Mouse (Mus musculus): ENCODE results near the gene Dusp18. TPM values are rescaled to one million over a fixed set of nuclear protein-coding genes. Genes with fewer than 3 reads are reported as not detected.

Dusp18 gene
- total and polyA plus RNA-seq, 3 experiments: 2.8 to 6.6 (median 4.8) TPM

DNA sequence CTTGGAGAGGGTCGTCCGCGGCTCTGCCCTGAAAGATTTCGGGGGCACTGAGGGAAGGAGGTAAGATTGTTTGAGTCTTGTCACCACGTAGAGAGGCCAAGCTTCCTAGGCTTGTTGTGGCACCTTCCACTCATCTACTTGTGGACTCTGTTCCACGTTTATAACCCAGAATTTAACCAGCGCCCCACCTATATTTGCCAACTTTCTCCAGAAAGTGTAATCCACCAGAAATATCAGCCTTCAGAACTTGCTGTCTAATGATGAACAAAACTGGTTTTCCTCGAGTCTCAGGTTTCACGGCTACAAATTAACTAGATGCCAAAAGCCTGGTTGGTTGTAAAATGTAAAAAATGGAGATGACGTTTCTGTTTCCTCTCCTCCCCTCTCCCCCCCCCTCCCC is 418 bp downstream of the Dusp18 start:
- Histone ChIP-seq H3K27ac (ENCODE audit: insufficient read depth, low read depth) (peak overlapping the region; percentile 78), H3K4me3 (replicated peaks in 1 of 3; ENCODE audit: low read depth in 2 of 3, low read length in 2 of 3, poor library complexity in 1 of 3) (peak overlapping the region; percentile 57 to 87 (median 74)), H3K27me3 (replicated peaks) (peaks cover 3% of the 10 kb centered on the region), H3K9me3 (replicated peaks; ENCODE audit: low read length) (no peaks in the 10 kb centered on the region), H3K4me2 (ENCODE audit: insufficient read depth, low read depth, poor library complexity, severe bottlenecking) (peak overlapping the region; percentile 85), H3K4me1 (ENCODE audit: control insufficient read depth in 1 of 2, insufficient read depth in 2 of 2) (peaks cover 0 to 19% of the 10 kb centered on the region in 2 experiments; a peak in 2 of 4 replicates), H3K36me3 (replicated peaks in 1 of 2; ENCODE audit: control insufficient read depth in 1 of 2, insufficient read depth in 1 of 2, low read length in 1 of 2) (peaks cover 12 to 34% of the 10 kb centered on the region in 2 experiments), H3K79me2 (replicated peaks; ENCODE audit: control insufficient read depth, extremely low read depth, insufficient read depth, poor library complexity, severe bottlenecking) (no peaks in the 10 kb centered on the region), H3K9ac (ENCODE audit: insufficient read depth, low read depth) (peak overlapping the region; percentile 77)
- TF ChIP-seq UBTF (IDR thresholded peaks at IDR 0.05; ENCODE audit: low read depth, low read length) (no peak), USF2 (conservative IDR thresholded peaks at IDR 0.05; ENCODE audit: low read depth, low read length) (no peak), POLR2AphosphoS2 (IDR thresholded peaks at IDR 0.05; ENCODE audit: low read depth, low read length) (no peak), ZKSCAN1 (IDR thresholded peaks at IDR 0.05; ENCODE audit: borderline replicate concordance, low read depth, low read length) (no peak), JUN (IDR thresholded peaks at IDR 0.05; ENCODE audit: insufficient read depth, low read depth, low read length) (no peak), MXI1 (IDR thresholded peaks at IDR 0.05; ENCODE audit: low read depth, low read length) (no peak), IRF4 (IDR thresholded peaks at IDR 0.05; ENCODE audit: low read depth, low read length) (no peak), ZMIZ1 (IDR thresholded peaks at IDR 0.05; ENCODE audit: low read depth, low read length) (no peak), TCF12 (IDR thresholded peaks at IDR 0.05; ENCODE audit: low read depth, low read length) (no peak), ZNF384 (IDR thresholded peaks at IDR 0.05; ENCODE audit: low read depth, low read length) (no peak), MYC (IDR thresholded peaks at IDR 0.05; ENCODE audit: low read depth, low read length) (no peak), ELF1 (IDR thresholded peaks at IDR 0.05; ENCODE audit: low read depth, low read length) (no peak), SIN3A (IDR thresholded peaks at IDR 0.05; ENCODE audit: low read length) (no peak), TBP (conservative IDR thresholded peaks at IDR 0.05; ENCODE audit: low read depth, low read length) (no peak)
- in situ Hi-C loops (cut with MboI; ENCODE audit: low pct_ligation_motif_present, low pct_unique_long_range_greater_than_20kb, low sequenced_read_pairs): no loop called here
- DNase-seq (ENCODE audit: extremely low read depth): no peak
- dilution Hi-C loops (cut with MboI; ENCODE audit: extremely low pct_ligation_motif_present, extremely low pct_unique_long_range_greater_than_20kb, low sequenced_read_pairs): no loop called here

- in situ Hi-C loops (cut with MboI; ENCODE audit: low pct_ligation_motif_present, low pct_unique_long_range_greater_than_20kb, low sequenced_read_pairs) (no loop called here), dilution Hi-C loops (cut with MboI; ENCODE audit: extremely low pct_ligation_motif_present, extremely low pct_unique_long_range_greater_than_20kb, low sequenced_read_pairs) (no loop called here)
- Histone ChIP-seq H3K27me3 (replicated peaks) (peaks cover 1% of the 10 kb centered on the region), H3K4me2 (ENCODE audit: insufficient read depth, low read depth, poor library complexity, severe bottlenecking) (peak overlapping the region; percentile 85; the same call in 1 of the 2 replicates), H3K4me1 (ENCODE audit: control insufficient read depth in 1 of 2, insufficient read depth in 2 of 2) (peaks cover 0 to 19% of the 10 kb centered on the region in 2 experiments; a peak in 2 of 4 replicates), H3K36me3 (replicated peaks in 1 of 2; ENCODE audit: control insufficient read depth in 1 of 2, insufficient read depth in 1 of 2, low read length in 1 of 2) (peaks cover 12 to 35% of the 10 kb centered on the region in 2 experiments), H3K79me2 (replicated peaks; ENCODE audit: control insufficient read depth, extremely low read depth, insufficient read depth, poor library complexity, severe bottlenecking) (no peaks in the 10 kb centered on the region), H3K9ac (ENCODE audit: insufficient read depth, low read depth) (no peak overlapping the region), H3K9me3 (replicated peaks; ENCODE audit: low read length) (no peaks in the 10 kb centered on the region), H3K4me3 (replicated peaks in 1 of 3; ENCODE audit: low read depth in 2 of 3, low read length in 2 of 3, poor library complexity in 1 of 3) (no peak overlapping the region), H3K27ac (ENCODE audit: insufficient read depth, low read depth) (no peak overlapping the region)
- TF ChIP-seq JUN (IDR thresholded peaks at IDR 0.05; ENCODE audit: insufficient read depth, low read depth, low read length) (no peak), SMC3 (IDR thresholded peaks at IDR 0.05; ENCODE audit: low read depth, low read length) (no peak), USF1 (IDR thresholded peaks at IDR 0.05; ENCODE audit: low read depth, low read length) (no peak), MXI1 (IDR thresholded peaks at IDR 0.05; ENCODE audit: low read depth, low read length) (no peak)
- DNase-seq (ENCODE audit: extremely low read depth): no peak
These were observed 893 bp downstream of the Dusp18 start for GRCm38 (mm10) chr11:3895933-3896332.
